Mouse (Mus musculus): ENCODE data around the gene Dcst1. TPM values are rescaled to one million over a fixed set of nuclear protein-coding genes. Genes with fewer than 3 reads are reported as not detected.

Gene Dcst1
- polyA plus RNA-seq, 1 experiment from 2014 or later = 0.99 TPM

DNA sequence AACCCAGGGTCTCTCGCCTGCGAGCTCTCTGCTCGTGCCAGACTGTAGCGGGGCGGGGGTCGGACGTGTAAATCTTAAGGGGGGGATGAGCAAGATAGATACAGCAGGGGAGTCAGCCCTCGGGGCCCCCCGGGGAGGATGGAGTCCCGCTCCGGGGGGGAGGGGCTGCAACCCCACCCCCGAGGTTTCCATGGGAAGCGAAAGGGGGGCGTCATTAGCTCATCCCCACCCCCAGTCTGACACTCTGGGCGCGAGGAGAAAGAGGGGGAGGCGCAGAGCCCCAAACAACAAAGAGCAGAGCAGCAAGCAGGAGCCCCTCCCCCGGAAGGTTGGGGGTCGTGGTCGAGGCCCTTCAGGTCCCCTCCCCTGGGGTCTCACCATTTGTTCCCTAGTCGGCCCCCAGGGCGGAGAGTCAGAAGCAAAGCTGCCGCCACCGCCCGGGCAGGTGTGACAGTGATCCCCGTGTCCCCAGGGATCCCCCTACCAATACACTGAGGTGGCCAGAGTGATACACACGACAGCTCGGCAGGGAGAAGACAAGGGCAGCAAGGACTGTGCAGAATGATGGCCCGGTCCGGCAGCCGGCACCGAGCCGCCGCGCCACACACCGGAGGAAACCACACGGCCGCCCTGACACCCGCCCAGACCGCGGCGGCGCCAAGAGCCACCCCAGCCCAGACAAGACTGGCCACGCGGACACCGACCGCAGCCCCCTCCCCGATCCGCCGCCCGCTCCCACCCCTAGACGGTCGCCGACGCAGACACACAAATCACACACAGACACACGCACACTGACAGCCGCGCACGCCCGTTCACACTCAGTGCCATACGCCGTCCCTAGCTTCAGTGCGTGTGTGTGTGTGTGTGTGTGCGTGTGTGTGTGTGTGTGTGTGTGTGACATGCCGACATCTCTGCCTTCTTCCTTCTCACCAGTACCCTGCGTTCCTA, 43.6 kb downstream of the Dcst1 start:
- Histone ChIP-seq H3K9me3 (no peaks in the 10 kb centered on the region), H3K4me3 (peak overlapping the region; percentile 78), H3K9ac (peak overlapping the region; percentile 77), H3K27me3 (replicated peaks) (peaks cover 12% of the 10 kb centered on the region), H3K4me2 (peak overlapping the region; percentile 84), H3K36me3 (replicated peaks) (no peaks in the 10 kb centered on the region), H3K4me1 (peaks cover 47% of the 10 kb centered on the region), H3K27ac (peak overlapping the region; percentile 85)
- under 1% methylated on average over 66 of the region's 66 CpGs for WGBS
- peak; percentile 21 for ATAC-seq (replicated peaks)

DNA sequence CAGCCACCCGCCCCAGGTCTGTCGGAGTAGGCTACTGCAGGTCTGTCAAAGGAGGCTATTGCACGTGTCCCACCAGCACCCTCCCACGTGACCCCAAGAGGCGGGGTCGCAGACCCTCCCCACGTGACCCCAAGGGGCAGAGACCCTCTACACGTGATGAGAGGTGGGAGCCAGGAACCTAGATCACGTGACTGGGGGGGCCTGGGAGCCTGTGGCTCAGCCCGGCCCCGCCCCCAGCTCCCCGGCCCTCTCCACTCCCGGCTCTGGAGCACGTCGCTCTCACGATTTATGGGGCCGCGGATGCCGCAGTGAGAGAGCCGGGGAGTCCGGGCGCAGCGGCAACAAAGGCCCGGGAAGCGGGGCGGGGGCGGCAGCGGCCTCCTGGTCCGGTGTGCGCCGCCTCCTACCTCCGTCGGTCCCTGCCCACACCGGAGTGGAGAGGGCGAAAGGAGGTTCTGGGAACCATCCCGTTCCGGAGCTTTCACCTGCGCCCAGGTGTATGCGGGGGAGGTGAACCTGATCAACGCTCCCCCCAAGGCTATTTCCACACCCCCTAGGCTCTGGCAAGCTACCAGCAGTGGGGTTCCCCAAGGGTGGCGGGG, 44.4 kb downstream of the Dcst1 start:
- peak; percentile 35 for ATAC-seq (replicated peaks)
- H3K9ac ChIP-seq = peak overlapping the region; percentile 77
- WGBS = under 1% methylated on average over 39 of the region's 41 CpGs
- H3K4me2 ChIP-seq = peak overlapping the region; percentile 84
- peaks cover 18% of the 10 kb centered on the region for H3K27me3 ChIP-seq (replicated peaks)
- H3K27ac ChIP-seq = peak overlapping the region; percentile 85
- peak overlapping the region; percentile 78 for H3K4me3 ChIP-seq
- H3K4me1 ChIP-seq = peaks cover 55% of the 10 kb centered on the region
- no peaks in the 10 kb centered on the region for H3K36me3 ChIP-seq (replicated peaks)
- H3K9me3 ChIP-seq = no peaks in the 10 kb centered on the region

DNA sequence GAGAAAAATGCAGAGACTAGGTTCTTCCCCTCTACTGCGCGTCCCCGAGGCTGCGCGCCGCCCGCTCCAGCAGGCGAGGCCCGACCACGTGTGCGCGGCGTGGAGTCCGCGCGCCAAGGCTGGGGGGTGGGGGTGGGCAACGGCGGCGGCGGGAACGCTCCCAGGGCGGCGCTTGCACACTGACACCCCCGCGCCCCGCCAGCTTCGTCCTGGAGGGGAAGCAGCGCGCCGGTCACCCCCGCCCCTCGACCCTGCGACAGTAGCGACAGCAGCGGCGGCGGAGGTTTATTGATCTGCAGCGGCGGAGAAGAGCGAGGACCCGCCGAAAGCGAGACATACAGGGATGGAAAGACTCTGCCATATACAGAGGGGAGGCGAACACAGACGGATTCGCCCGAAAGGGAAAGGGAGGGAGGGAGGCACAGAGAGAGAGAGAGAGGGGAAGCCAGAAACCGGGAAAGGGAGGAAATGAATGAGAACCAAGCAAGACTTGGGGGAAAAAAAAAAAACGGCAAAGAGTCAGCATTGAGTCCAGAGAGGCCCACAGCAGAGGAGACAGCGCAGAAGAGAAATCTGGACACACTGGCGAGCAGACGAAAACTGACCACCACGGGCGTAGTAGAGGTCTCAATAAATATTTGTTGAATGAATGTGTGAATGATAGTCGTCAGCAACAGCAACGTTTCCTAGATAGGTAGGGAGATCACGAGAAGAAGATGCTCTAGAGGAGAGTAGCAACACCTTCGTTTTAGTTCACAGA, 45.3 kb downstream of the Dcst1 start:
- ATAC-seq (replicated peaks) = no peak
- Histone ChIP-seq H3K4me1 (peaks cover 64% of the 10 kb centered on the region), H3K27me3 (replicated peaks) (peaks cover 19% of the 10 kb centered on the region), H3K36me3 (replicated peaks) (no peaks in the 10 kb centered on the region; the same call in 1 of the 2 replicates), H3K9me3 (no peaks in the 10 kb centered on the region), H3K9ac (peak overlapping the region; percentile 77), H3K4me2 (peak overlapping the region; percentile 84), H3K27ac (peak overlapping the region; percentile 85), H3K4me3 (peak overlapping the region; percentile 78)
- WGBS = 3% methylated on average over 58 of the region's 58 CpGs

DNA sequence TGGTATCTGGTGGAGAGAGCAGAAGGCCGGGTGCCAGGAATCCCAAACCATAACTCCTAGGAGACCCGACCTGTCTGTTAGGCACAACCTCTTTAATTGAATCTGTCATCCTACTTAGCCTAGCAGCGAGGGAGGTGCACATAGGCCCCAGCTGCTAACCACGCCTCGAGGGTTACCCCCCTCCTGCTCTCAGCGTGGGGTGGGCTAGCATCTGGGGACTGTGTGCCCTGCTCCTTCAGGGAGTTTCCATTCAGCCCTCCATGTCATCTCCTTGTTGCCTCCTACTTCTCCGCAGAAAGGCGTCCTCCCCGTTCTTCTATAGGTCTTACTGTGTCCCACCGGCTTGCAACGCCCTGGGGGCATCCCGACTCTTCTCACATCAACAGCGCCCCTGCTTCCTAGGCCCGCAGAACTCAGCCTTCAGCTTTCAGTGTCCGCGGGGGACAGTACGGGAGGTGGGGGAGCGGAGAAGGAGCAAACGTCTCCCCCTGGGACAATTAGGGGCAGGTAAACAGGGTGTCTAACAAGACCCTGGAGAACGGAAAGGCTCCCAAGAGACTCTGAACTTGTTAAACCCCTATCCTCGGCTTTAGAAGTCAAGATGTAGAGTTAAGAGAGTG, 46.0 kb downstream of the Dcst1 start:
- peaks cover 64% of the 10 kb centered on the region for H3K4me1 ChIP-seq
- peak overlapping the region; percentile 84 for H3K4me2 ChIP-seq
- ATAC-seq (replicated peaks) = no peak
- H3K9ac ChIP-seq = peak overlapping the region; percentile 77; the same call in 1 of the 2 replicates
- H3K4me3 ChIP-seq = peak overlapping the region; percentile 78
- no peaks in the 10 kb centered on the region; the same call in 1 of the 2 replicates for H3K36me3 ChIP-seq (replicated peaks)
- 8% methylated on average over 21 of the region's 21 CpGs for WGBS
- H3K27ac ChIP-seq = 0 out of 2 replicates have a peak overlapping the region, but pooled peaks have one; percentile 85
- peaks cover 19% of the 10 kb centered on the region for H3K27me3 ChIP-seq (replicated peaks)
- no peaks in the 10 kb centered on the region for H3K9me3 ChIP-seq

DNA sequence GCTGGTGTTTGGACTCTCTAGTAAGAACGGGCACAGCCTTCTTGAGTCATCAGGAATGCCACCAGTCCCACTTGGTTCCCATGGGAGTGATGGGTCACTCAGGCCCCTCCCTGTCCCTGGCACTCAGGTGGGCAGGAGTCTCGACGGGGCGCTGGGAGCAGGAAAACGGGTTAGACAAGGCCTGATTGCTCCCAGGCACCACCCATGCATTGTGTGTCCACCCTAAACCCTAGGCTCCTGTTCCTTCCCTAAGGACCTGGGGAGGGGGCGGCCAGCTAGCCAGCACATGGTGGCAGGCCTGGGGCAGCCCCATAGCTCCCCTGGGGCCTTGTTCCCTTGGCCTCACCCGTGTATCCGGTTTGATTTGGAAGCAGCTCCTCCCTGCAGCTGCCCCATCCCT, 46.7 kb downstream of the Dcst1 start:
- 71% methylated on average over 8 of the region's 8 CpGs for WGBS
- H3K9me3 ChIP-seq = no peaks in the 10 kb centered on the region
- H3K4me3 ChIP-seq = no peak overlapping the region
- no peak overlapping the region for H3K9ac ChIP-seq
- H3K4me1 ChIP-seq = peaks cover 64% of the 10 kb centered on the region
- H3K4me2 ChIP-seq = no peak overlapping the region
- no peak for ATAC-seq (replicated peaks)
- no peak overlapping the region for H3K27ac ChIP-seq
- H3K27me3 ChIP-seq (replicated peaks) = peaks cover 19% of the 10 kb centered on the region
- H3K36me3 ChIP-seq (replicated peaks) = no peaks in the 10 kb centered on the region; the same call in 1 of the 2 replicates

DNA sequence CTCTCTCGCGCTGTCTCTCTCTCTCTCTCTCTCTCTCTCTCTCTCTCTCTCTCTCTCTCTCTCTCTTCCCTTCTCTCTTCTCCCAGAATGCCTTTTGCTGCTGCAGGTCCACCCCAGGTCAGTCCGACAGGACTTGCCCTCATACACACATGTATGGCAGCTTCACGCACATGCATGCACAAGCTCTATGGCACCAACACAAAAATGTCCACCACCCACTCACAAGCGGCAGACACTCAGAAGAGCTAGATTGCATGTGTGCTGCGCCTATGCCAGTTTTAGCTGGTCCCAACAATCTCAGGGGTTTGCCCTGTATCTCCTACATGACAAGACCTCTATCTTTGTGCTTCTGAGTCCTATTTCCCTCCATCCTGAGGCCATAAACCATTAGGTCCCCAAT, 47.8 kb downstream of the Dcst1 start:
- H3K36me3 ChIP-seq (replicated peaks) = no peaks in the 10 kb centered on the region; the same call in 1 of the 2 replicates
- peak overlapping the region; percentile 40 for H3K27ac ChIP-seq
- no peak overlapping the region for H3K4me3 ChIP-seq
- peaks cover 19% of the 10 kb centered on the region for H3K27me3 ChIP-seq (replicated peaks)
- no peak overlapping the region for H3K9ac ChIP-seq
- WGBS = 60% methylated on average over 6 of the region's 6 CpGs
- H3K9me3 ChIP-seq = no peaks in the 10 kb centered on the region
- H3K4me2 ChIP-seq = peak overlapping the region; percentile 39; the same call in 1 of the 2 replicates
- no peak for ATAC-seq (replicated peaks)
- peaks cover 64% of the 10 kb centered on the region for H3K4me1 ChIP-seq

DNA sequence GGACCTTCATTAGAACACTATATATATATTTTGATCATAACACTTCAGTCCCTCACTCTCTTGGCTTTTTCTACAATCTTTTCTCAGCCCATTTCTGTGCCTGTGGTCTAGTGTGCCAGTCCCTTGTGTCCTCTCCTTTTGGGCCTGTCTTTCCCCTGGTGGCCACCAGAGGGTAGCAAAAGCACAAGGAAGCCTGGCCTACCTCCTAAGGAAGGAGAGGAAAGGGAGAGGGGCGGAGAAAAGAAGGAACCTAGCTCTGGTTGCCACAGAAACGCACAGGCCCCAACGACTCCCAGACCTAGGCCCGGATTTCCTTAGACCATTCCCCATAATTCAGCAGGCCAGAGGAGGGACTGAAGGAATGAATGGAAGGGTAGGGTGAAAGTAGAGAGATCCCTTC, 48.2 kb downstream of the Dcst1 start:
- Histone ChIP-seq H3K36me3 (replicated peaks) (no peaks in the 10 kb centered on the region; the same call in 1 of the 2 replicates), H3K4me3 (no peak overlapping the region; the same call in 1 of the 2 replicates), H3K4me1 (peaks cover 64% of the 10 kb centered on the region), H3K4me2 (peak overlapping the region; percentile 39), H3K9ac (no peak overlapping the region), H3K9me3 (no peaks in the 10 kb centered on the region), H3K27ac (peak overlapping the region; percentile 40), H3K27me3 (replicated peaks) (peaks cover 19% of the 10 kb centered on the region)
- WGBS = 0% methylated on average over 4 of the region's 4 CpGs
- peak; percentile 19; the same call in 1 of the 2 replicates for ATAC-seq (replicated peaks)

DNA sequence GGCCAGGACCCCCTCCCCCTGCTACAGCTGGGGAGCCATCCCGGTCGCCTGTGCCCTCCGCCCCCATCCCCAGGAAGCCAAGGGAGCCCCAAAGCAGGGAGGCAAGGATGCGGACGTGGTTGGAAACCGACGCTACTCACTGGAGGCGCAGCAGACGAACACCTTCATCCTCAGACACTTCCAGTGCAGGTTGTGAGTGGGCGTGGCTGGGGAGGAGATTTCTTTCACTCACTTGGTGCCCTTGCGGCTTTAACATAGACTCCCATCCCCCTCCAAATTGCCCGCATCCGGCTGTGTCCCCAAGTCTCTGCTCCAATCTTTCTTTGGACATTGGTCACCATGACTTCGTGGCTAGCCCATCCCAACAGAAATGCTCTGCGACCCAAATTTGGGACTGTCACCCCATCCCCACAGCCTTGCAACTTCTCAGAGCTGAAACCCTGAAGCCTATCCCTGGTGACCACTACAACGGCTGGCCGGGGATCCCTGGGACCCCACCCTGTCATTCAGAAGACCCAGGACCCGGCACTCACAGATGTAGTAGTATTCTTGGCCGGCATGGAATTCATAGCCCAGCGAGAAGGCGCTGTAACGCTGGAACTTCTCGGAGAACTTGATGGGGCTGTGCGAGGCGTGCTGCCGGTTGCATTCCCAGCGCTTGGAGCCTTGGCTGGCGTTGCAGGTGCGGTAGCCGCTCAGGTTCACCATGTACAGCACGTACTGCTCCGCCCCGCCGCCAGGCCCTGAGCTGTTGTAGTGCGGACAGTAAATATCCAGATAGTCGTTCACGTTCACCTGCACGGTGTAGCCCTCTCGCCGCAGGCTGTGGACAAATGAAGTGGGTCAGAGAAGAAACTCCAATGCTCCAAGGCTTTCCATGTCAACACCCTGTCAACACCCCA, 48.9 kb downstream of the Dcst1 start:
- Histone ChIP-seq H3K9me3 (no peaks in the 10 kb centered on the region), H3K36me3 (replicated peaks) (no peaks in the 10 kb centered on the region; the same call in 1 of the 2 replicates), H3K4me3 (peak overlapping the region; percentile 12; the same call in 1 of the 2 replicates), H3K27ac (0 out of 2 replicates have a peak overlapping the region, but pooled peaks have one; percentile 21), H3K9ac (0 out of 2 replicates have a peak overlapping the region, but pooled peaks have one; percentile 12), H3K27me3 (replicated peaks) (peaks cover 19% of the 10 kb centered on the region), H3K4me1 (peaks cover 58% of the 10 kb centered on the region), H3K4me2 (peak overlapping the region; percentile 39)
- 0 out of 2 replicates have a peak, but pooled peaks have one; percentile 25 for ATAC-seq (replicated peaks)
- 7% methylated on average over 40 of the region's 40 CpGs for WGBS

DNA sequence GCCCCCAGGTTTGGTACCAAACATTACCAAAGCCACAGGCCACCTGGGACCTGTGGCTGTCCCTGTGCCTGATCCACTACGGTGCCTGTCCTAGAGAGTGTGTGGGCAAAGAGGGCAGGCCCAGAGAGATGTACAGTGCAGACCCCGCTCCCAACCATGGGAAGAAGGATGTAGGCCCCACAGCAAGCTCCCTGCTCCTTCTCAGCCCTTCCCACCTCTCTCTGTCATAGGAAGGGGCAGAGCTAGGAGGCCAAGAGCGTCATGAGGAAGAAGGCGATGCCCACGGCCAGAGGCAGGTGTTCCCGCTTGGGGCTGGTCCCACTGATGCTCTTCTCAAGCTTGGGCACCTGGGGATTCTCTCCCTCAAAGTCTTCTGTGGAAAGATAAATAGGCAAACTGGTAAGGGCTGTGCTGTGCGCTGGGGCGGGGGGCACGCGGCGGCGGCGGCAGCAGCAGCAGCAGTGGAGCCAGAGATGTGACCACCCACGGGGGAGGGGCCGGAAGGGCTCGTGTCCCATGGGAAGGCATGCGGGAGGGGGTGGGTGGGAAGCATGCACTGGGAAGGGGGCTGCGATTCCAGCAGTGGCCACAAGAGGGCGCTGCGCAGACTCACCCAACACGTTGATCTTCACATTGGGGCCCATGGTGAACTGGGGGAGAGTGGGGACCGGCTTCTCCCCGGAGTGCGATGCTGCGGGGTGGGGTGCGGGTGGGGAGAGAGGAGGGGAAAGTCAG, 49.7 kb downstream of the Dcst1 start:
- ATAC-seq (replicated peaks) = no peak
- H3K4me1 ChIP-seq = peaks cover 51% of the 10 kb centered on the region
- no peak overlapping the region for H3K27ac ChIP-seq
- H3K4me2 ChIP-seq = peak overlapping the region; percentile 39
- H3K27me3 ChIP-seq (replicated peaks) = peaks cover 19% of the 10 kb centered on the region
- H3K36me3 ChIP-seq (replicated peaks) = no peaks in the 10 kb centered on the region; the same call in 1 of the 2 replicates
- no peaks in the 10 kb centered on the region for H3K9me3 ChIP-seq
- H3K9ac ChIP-seq = no peak overlapping the region; the same call in 1 of the 2 replicates
- WGBS = 5% methylated on average over 23 of the region's 26 CpGs
- peak overlapping the region; percentile 12 for H3K4me3 ChIP-seq

DNA sequence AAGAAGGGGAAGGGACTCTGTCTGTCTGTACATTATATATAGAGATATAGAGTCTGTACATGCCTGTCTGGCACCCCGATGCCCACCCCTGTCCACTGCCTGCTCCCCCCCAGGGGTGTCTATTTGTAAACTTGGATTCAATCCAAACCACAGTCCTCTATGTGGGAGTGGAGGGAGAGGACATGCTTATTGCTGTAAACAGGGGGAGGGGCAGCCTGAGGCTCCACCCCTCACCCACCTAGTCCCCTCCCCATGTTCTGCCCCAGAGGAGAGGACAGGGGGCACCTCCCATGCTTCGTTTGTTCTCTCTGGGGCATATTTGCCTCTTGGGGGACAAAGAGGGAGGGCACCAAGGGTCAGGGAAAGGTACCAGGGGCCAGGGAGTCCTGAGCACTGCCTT, 50.3 kb downstream of the Dcst1 start:
- Histone ChIP-seq H3K27me3 (replicated peaks) (peaks cover 19% of the 10 kb centered on the region), H3K4me2 (peak overlapping the region; percentile 39), H3K27ac (no peak overlapping the region), H3K9ac (no peak overlapping the region; the same call in 1 of the 2 replicates), H3K4me3 (no peak overlapping the region), H3K36me3 (replicated peaks) (no peaks in the 10 kb centered on the region; the same call in 1 of the 2 replicates), H3K4me1 (peaks cover 45% of the 10 kb centered on the region), H3K9me3 (no peaks in the 10 kb centered on the region)
- ATAC-seq (replicated peaks) = no peak
- 43% methylated on average over 2 of the region's 2 CpGs for WGBS
